Mouse (Mus musculus): Measurements from ENCODE around the gene Pphln1. TPM values are rescaled to one million over a fixed set of nuclear protein-coding genes. Genes with fewer than 3 reads are reported as not detected.
A peak's percentile ranks its signal among the peaks of the same experiment; 100 is the strongest.

Gene Pphln1
- polyA plus RNA-seq, 1 experiment = not detected

- Histone ChIP-seq H3K27ac (ENCODE audit: insufficient read depth, low read depth, low read length) (no peak overlapping the region), H3K4me3 (ENCODE audit: insufficient read depth, low read depth, low read length) (no peak overlapping the region), H3K4me1 (ENCODE audit: control insufficient read depth, insufficient read depth, low read length) (no peaks in the 10 kb centered on the region)
- WGBS = 75% methylated on average over 5 of the region's 5 CpGs
- TF ChIP-seq CTCF (IDR thresholded peaks at IDR 0.05; ENCODE audit: insufficient read depth, low read depth, low read length) (no peak), POLR2A (IDR thresholded peaks at IDR 0.05; ENCODE audit: insufficient read depth, low read depth, low read length) (no peak)
Measured at GRCm38 (mm10) chr15:93381337-93381736, 16.8 kb upstream of the Pphln1 start.

GRCm38 (mm10) chr15:93397269-93397668 is 881 bp upstream of the Pphln1 start:
- H3K27ac ChIP-seq (ENCODE audit: insufficient read depth, low read depth, low read length) = no peak overlapping the region
- under 1% methylated on average over 11 of the region's 11 CpGs for WGBS
- TF ChIP-seq CTCF (IDR thresholded peaks at IDR 0.05; ENCODE audit: insufficient read depth, low read depth, low read length) = no peak
- peaks cover 8% of the 10 kb centered on the region for H3K4me1 ChIP-seq (ENCODE audit: control insufficient read depth, insufficient read depth, low read length)
- peak overlapping the region; percentile 99; the same call in 1 of the 2 replicates for H3K4me3 ChIP-seq (ENCODE audit: insufficient read depth, low read depth, low read length)

DNA sequence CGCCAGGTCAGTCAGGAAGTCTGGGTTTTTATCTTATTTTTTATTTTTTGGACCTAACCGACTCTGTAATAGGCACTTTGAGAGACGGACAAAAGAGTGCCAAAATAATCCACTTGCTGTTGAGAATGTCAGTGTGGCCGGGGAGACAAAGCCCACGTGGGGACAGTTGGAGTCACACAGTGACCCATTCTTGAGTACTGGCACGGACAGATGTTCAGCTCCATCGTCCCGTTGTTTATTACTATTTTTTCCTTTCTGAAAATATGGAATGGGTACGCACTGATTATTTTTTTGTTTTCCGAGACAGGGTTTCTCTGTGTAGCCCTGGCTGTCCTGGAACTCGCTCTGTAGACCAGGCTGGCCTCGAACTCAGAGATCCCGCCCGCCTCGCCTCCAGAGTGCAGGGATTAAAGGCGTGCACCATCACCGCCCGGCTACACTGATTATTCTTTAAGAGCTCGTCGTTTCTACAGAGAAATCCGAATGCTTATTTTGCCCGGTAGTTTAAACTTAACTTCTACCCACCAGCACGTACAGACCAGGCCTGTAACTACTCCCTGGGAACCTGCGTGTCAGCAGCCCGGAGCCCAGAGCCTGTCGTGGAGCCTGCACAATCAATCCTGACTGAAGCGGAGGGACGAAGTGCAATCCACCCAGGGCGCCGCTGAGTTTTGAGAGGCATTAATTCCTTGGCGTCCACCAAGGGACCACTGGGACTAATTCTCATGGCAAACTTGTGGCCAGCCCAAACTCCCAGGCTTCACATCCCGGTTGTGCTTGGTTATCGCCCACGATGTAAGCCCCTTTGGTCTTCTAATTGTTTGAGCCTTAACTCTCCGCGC is 770 bp downstream of the Pphln1 start:
- Histone ChIP-seq H3K4me3 (ENCODE audit: insufficient read depth, low read depth, low read length) (peak overlapping the region; percentile 99), H3K27ac (ENCODE audit: insufficient read depth, low read depth, low read length) (no peak overlapping the region; the same call in 1 of the 2 replicates), H3K4me1 (ENCODE audit: control insufficient read depth, insufficient read depth, low read length) (peaks cover 8% of the 10 kb centered on the region)
- 4% methylated on average over 36 of the region's 36 CpGs for WGBS
- no peak for TF ChIP-seq CTCF (IDR thresholded peaks at IDR 0.05; ENCODE audit: insufficient read depth, low read depth, low read length)
- no peak for TF ChIP-seq POLR2A (IDR thresholded peaks at IDR 0.05; ENCODE audit: insufficient read depth, low read depth, low read length)

DNA sequence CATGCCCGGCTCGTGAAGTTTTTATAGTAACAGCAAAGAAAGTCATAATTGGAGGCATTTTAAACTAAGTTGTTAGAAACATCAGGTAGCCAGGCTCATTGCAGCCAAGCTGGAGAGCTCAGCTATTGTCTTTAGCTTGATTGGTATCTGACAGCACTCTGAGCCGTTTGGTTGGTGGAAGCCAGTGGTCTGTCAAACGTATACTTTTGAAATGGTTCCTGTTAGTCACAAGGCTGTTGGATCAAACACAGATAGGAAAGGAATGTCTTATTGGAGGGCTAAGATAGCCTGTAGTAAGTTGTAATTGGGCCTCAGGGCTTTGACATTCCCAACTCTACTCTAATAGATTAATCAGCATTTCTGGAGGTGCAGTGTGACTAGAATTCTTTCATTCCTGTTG is 3.3 kb downstream of the Pphln1 start:
- no peak overlapping the region for H3K27ac ChIP-seq (ENCODE audit: insufficient read depth, low read depth, low read length)
- peaks cover 8% of the 10 kb centered on the region for H3K4me1 ChIP-seq (ENCODE audit: control insufficient read depth, insufficient read depth, low read length)
- H3K4me3 ChIP-seq (ENCODE audit: insufficient read depth, low read depth, low read length) = no peak overlapping the region
- 76% methylated on average over 4 of the region's 4 CpGs for WGBS
- TF ChIP-seq CTCF (IDR thresholded peaks at IDR 0.05; ENCODE audit: insufficient read depth, low read depth, low read length) (no peak), POLR2A (IDR thresholded peaks at IDR 0.05; ENCODE audit: insufficient read depth, low read depth, low read length) (no peak)

DNA sequence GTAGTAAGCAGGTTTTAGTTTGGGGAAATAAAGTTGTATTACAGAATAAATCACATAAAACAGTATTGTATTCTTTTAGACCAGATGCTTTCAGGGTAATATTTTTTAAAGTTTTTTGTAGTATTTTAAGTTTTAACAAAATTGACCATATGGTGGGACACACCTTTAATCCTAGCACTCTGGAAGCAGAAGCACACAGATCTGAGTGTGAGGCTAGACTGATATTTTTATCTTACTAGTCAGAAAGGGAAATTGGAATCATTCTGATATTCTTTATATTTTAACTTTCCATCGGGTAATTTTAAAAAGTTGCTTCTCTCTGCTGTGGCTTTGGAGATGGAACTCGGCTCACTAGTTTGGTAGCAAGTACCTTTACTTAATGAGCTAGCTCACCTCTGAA is 4.6 kb downstream of the Pphln1 start:
- no peak overlapping the region for H3K4me3 ChIP-seq (ENCODE audit: insufficient read depth, low read depth, low read length)
- peaks cover 8% of the 10 kb centered on the region for H3K4me1 ChIP-seq (ENCODE audit: control insufficient read depth, insufficient read depth, low read length)
- no peak overlapping the region for H3K27ac ChIP-seq (ENCODE audit: insufficient read depth, low read depth, low read length)
- TF ChIP-seq CTCF (IDR thresholded peaks at IDR 0.05; ENCODE audit: insufficient read depth, low read depth, low read length) = no peak
- no peak for TF ChIP-seq POLR2A (IDR thresholded peaks at IDR 0.05; ENCODE audit: insufficient read depth, low read depth, low read length)
- WGBS = 98% methylated on average over 2 of the region's 2 CpGs

- no peak for TF ChIP-seq POLR2A (IDR thresholded peaks at IDR 0.05; ENCODE audit: insufficient read depth, low read depth, low read length)
- no peak for TF ChIP-seq CTCF (IDR thresholded peaks at IDR 0.05; ENCODE audit: insufficient read depth, low read depth, low read length)
Measured at GRCm38 (mm10) chr15:93404849-93405248, 6.7 kb downstream of the Pphln1 start.

GRCm38 (mm10) chr15:93405446-93405986 is 7.4 kb downstream of the Pphln1 start:
- no peak overlapping the region for H3K4me3 ChIP-seq (ENCODE audit: insufficient read depth, low read depth, low read length)
- TF ChIP-seq CTCF (IDR thresholded peaks at IDR 0.05; ENCODE audit: insufficient read depth, low read depth, low read length) (no peak), POLR2A (IDR thresholded peaks at IDR 0.05; ENCODE audit: insufficient read depth, low read depth, low read length) (no peak)
- H3K4me1 ChIP-seq (ENCODE audit: control insufficient read depth, insufficient read depth, low read length) = no peaks in the 10 kb centered on the region
- 94% methylated on average over 7 of the region's 7 CpGs for WGBS
- H3K27ac ChIP-seq (ENCODE audit: insufficient read depth, low read depth, low read length) = no peak overlapping the region

More at GRCm38 (mm10) chr15:93404849-93405248, 6.7 kb downstream of the Pphln1 start:
- Histone ChIP-seq H3K27ac (ENCODE audit: insufficient read depth, low read depth, low read length) (no peak overlapping the region), H3K4me3 (ENCODE audit: insufficient read depth, low read depth, low read length) (no peak overlapping the region), H3K4me1 (ENCODE audit: control insufficient read depth, insufficient read depth, low read length) (no peaks in the 10 kb centered on the region)

GRCm38 (mm10) chr15:93406492-93406891 is 8.3 kb downstream of the Pphln1 start:
- WGBS = 97% methylated on average over 5 of the region's 5 CpGs
- no peak overlapping the region for H3K27ac ChIP-seq (ENCODE audit: insufficient read depth, low read depth, low read length)
- TF ChIP-seq POLR2A (IDR thresholded peaks at IDR 0.05; ENCODE audit: insufficient read depth, low read depth, low read length) = no peak

GRCm38 (mm10) chr15:93412445-93412844 is 14.3 kb downstream of the Pphln1 start:
- TF ChIP-seq CTCF (IDR thresholded peaks at IDR 0.05; ENCODE audit: insufficient read depth, low read depth, low read length) (no peak), POLR2A (IDR thresholded peaks at IDR 0.05; ENCODE audit: insufficient read depth, low read depth, low read length) (no peak)
- H3K4me3 ChIP-seq (ENCODE audit: insufficient read depth, low read depth, low read length) = no peak overlapping the region
- WGBS = 92% methylated on average over 3 of the region's 3 CpGs
- no peak overlapping the region for H3K27ac ChIP-seq (ENCODE audit: insufficient read depth, low read depth, low read length)
- no peaks in the 10 kb centered on the region for H3K4me1 ChIP-seq (ENCODE audit: control insufficient read depth, insufficient read depth, low read length)

More at GRCm38 (mm10) chr15:93406492-93406891, 8.3 kb downstream of the Pphln1 start:
- Histone ChIP-seq H3K4me3 (ENCODE audit: insufficient read depth, low read depth, low read length) (no peak overlapping the region), H3K4me1 (ENCODE audit: control insufficient read depth, insufficient read depth, low read length) (no peaks in the 10 kb centered on the region)

All from olfactory bulb, adult 2 months (tissue).